Mouse (Mus musculus) hindbrain, embryonic 15.5 days (tissue): Measurements from ENCODE around the gene Rhpn2. TPM values are rescaled to one million over a fixed set of nuclear protein-coding genes. Genes with fewer than 3 reads are reported as not detected.
"Not testable (repeated sequence)": the region's sequence is repeated elsewhere in the genome, so short reads cannot be mapped to it uniquely, and the experiment has no call there.

Experiments
- ATAC-seq: fragments of 200-750 bp; cut with Nextera tagmentation; 2 replicates; pipeline ENCODE4 v1.8.0; 2017; ENCODE audit warnings: low read depth, moderate number of reproducible peaks, moderate TSS enrichment; ENCODE audit not compliant: low FRiP score
- H3K27ac ChIP-seq: fragments of 300-500 bp; sonication (generic); replicated peaks from 2 replicates; pipeline ENCODE4 v1.5.1; 2015; ENCODE audit warnings: mild to moderate bottlenecking, inconsistent platforms
- H3K27me3 ChIP-seq: fragments of 300-500 bp; sonication (generic); 2 replicates; pipeline ENCODE4 v1.6.1; 2015; ENCODE audit warnings: control low read depth, inconsistent platforms
- H3K36me3 ChIP-seq: fragments of 300-500 bp; sonication (generic); 2 replicates; pipeline ENCODE4 v1.6.1; 2015; ENCODE audit warnings: control low read depth, inconsistent platforms
- H3K4me1 ChIP-seq: fragments of 300-500 bp; sonication (generic); replicated peaks from 2 replicates; pipeline ENCODE4 v1.6.1; 2015; ENCODE audit warnings: control low read depth, inconsistent platforms
- H3K4me2 ChIP-seq: fragments of 300-500 bp; sonication (generic); 2 replicates; pipeline ENCODE4 v1.6.1; 2015; ENCODE audit warnings: moderate library complexity, mild to moderate bottlenecking, inconsistent platforms
- H3K4me3 ChIP-seq: fragments of 300-500 bp; sonication (generic); 2 replicates; pipeline ENCODE4 v1.5.1; 2015; ENCODE audit warnings: mild to moderate bottlenecking, inconsistent platforms
- H3K9ac ChIP-seq: fragments of 300-500 bp; sonication (generic); 2 replicates; pipeline ENCODE4 v1.6.1; 2015; ENCODE audit warnings: inconsistent platforms
- H3K9me3 ChIP-seq: fragments of 300-500 bp; sonication (generic); 2 replicates; pipeline ENCODE4 v1.6.1; 2016; ENCODE audit warnings: control low read depth, inconsistent platforms
- WGBS: fragments of 180-500 bp; shearing (Covaris S2); methylation state at CpG from one replicate; pipeline ENCODE4 v1.1.7; 2015; 5-methylcytosine and 5-hydroxymethylcytosine counted together
- polyA plus RNA-seq: library from polyadenylated mRNA; unstranded; fragments of >200 nt; fragmentation: Nextera tagmentation; extraction: Ambion mirVana; gene quantifications from 2 replicates; pipeline ENCODE4 v1.2.1, GENCODE M21; 2015

Gene Rhpn2
- polyA plus RNA-seq = 2.8 and 3.7 TPM in 2 replicates

DNA sequence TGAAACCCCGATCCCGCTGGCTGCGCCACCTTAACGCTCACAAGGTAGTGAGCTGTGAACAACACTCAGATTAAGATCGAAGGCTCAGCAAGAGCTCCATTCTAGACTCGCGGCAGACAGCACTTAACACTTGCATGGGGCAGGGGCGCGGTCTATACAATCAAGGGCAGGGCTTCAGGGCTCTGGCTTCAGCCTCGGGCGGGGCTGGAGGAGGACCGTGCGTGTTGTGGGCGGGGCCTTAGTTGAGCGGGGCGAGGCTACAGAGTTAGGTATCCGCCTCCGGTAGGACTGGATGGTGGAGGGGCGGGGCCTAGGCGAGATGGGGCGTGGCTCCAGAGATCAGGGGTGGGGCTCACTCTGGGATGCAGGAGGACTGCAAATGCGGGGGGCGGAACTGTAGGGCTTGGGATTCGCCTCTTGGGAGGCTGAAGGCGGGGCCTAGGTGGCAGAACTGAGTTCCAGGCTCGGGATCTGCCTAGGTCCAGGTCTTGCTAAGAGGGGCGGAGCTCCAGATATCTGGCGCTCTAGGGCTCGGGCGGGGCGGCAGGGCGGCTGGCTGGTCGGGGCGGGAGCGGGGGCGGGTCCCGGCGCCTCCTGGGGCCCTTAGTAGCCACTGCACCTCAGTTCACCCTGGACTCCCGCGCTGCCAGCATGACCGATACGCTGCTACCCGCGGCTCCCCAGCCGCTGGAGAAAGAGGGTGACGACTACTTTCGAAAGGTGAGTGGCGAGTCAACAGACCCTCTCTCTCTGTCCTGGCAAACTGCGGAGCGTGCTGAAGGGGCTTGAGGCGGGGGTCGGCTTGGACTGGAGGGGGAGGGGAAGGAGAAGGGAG, at the start of gene Rhpn2:
Rhpn2 (plus strand) TSS at position 479 of the 835 bp plus-strand sequence.
- peak; percentile 98 for ATAC-seq
- Histone ChIP-seq H3K9ac (peak within 1 kb of the TSS; percentile 52), H3K4me2 (peak within 1 kb of the TSS; percentile 100), H3K9me3 (no peaks in the 10 kb centered on the region), H3K4me3 (peak within 1 kb of the TSS; percentile 62), H3K27ac (peak within 1 kb of the TSS; percentile 66), H3K36me3 (no peaks in the 10 kb centered on the region), H3K4me1 (peaks cover 20% of the 10 kb centered on the region), H3K27me3 (peaks cover 17% of the 10 kb centered on the region)
- under 1% methylated on average over 50 of the region's 52 CpGs for WGBS

GRCm38 (mm10) chr7:35293464-35293863, 40.5 kb upstream of the Rhpn2 start:
- Histone ChIP-seq H3K27ac (no peak overlapping the region), H3K9ac (no peak overlapping the region), H3K4me3 (no peak overlapping the region), H3K27me3 (no peaks in the 10 kb centered on the region), H3K4me1 (no peaks in the 10 kb centered on the region), H3K4me2 (no peak overlapping the region), H3K36me3 (peaks cover 89% of the 10 kb centered on the region), H3K9me3 (no peaks in the 10 kb centered on the region)
- ATAC-seq = no peak
- 93% methylated on average over 13 of the region's 13 CpGs for WGBS

DNA sequence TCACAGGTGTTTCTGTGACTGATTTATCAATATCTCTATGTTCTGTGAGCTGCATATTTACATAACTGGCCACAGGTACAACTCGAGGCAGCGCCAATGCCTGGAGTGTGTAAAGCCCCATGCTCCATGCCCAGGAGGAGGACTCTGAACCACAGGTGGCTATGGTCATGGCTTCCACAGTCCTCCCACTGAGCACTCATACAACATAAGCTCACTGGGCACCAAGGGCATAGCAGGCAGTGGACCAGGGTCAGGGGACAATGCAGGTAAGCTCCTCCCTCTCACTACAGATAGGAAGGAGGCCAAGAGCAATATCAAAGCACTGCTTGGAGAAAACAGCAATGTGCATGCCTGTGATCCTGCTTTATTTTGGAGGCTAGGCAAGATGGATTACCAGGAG, 38.3 kb upstream of the Rhpn2 start:
- Histone ChIP-seq H3K27me3 (no peaks in the 10 kb centered on the region), H3K27ac (no peak overlapping the region), H3K4me1 (no peaks in the 10 kb centered on the region), H3K36me3 (peaks cover 83% of the 10 kb centered on the region), H3K9ac (no peak overlapping the region), H3K4me3 (no peak overlapping the region), H3K9me3 (no peaks in the 10 kb centered on the region), H3K4me2 (no peak overlapping the region)
- WGBS = 94% methylated on average over 2 of the region's 2 CpGs
- ATAC-seq = no peak

DNA sequence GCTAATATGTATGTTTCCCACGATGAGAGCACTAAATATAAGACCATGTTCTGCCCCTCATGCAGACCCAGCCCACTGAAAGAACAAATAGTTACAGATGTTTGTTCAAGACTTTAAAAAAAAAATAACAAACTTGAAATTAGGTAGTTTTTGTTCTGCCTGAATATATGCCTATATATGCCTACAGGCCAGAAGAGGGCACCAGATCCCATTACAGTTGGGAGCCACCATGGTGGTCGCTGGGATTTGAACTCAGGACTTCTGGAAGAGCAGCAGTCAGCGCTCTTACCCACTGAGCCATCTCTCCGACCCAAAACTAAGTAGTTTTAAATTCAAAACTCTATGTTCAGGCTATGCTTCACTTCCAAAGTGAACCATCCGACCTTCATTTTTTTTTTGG, 36.1 kb upstream of the Rhpn2 start:
- Histone ChIP-seq H3K4me2 (no peak overlapping the region), H3K4me1 (no peaks in the 10 kb centered on the region), H3K9me3 (no peaks in the 10 kb centered on the region), H3K4me3 (no peak overlapping the region), H3K36me3 (peaks cover 83% of the 10 kb centered on the region), H3K27me3 (no peaks in the 10 kb centered on the region), H3K9ac (no peak overlapping the region), H3K27ac (no peak overlapping the region)
- no peak for ATAC-seq
- WGBS = 96% methylated on average over 5 of the region's 5 CpGs

- Histone ChIP-seq H3K27me3 (no peaks in the 10 kb centered on the region), H3K9me3 (no peaks in the 10 kb centered on the region), H3K4me2 (no peak overlapping the region), H3K4me1 (no peaks in the 10 kb centered on the region), H3K4me3 (no peak overlapping the region), H3K36me3 (peaks cover 76% of the 10 kb centered on the region), H3K9ac (no peak overlapping the region), H3K27ac (no peak overlapping the region)
- WGBS = 52% methylated on average over 8 of the region's 8 CpGs
- no peak for ATAC-seq
Measured at GRCm38 (mm10) chr7:35299656-35300055, 34.3 kb upstream of the Rhpn2 start.

- H3K9me3 ChIP-seq = no peaks in the 10 kb centered on the region
- peaks cover 76% of the 10 kb centered on the region for H3K36me3 ChIP-seq
- no peak overlapping the region for H3K4me2 ChIP-seq
- H3K4me3 ChIP-seq = no peak overlapping the region
- no peaks in the 10 kb centered on the region for H3K4me1 ChIP-seq
- no peak overlapping the region for H3K27ac ChIP-seq
- no peak for ATAC-seq
- H3K27me3 ChIP-seq = no peaks in the 10 kb centered on the region
- no peak overlapping the region for H3K9ac ChIP-seq
Measured at GRCm38 (mm10) chr7:35300792-35301191, 33.2 kb upstream of the Rhpn2 start.

- no peaks in the 10 kb centered on the region for H3K27me3 ChIP-seq
- no peak overlapping the region for H3K9ac ChIP-seq
- H3K27ac ChIP-seq = no peak overlapping the region
- no peaks in the 10 kb centered on the region for H3K4me1 ChIP-seq
- no peak overlapping the region for H3K4me3 ChIP-seq
- 97% methylated on average over 3 of the region's 3 CpGs for WGBS
- no peaks in the 10 kb centered on the region for H3K9me3 ChIP-seq
- H3K4me2 ChIP-seq = no peak overlapping the region
- peaks cover 44% of the 10 kb centered on the region for H3K36me3 ChIP-seq
- no peak for ATAC-seq
Measured at GRCm38 (mm10) chr7:35311214-35311613, 22.8 kb upstream of the Rhpn2 start.

GRCm38 (mm10) chr7:35314156-35314555, 19.8 kb upstream of the Rhpn2 start:
- Histone ChIP-seq H3K27ac (no peak overlapping the region), H3K36me3 (peaks cover 16% of the 10 kb centered on the region), H3K27me3 (no peaks in the 10 kb centered on the region), H3K4me1 (peaks cover 14% of the 10 kb centered on the region), H3K4me2 (no peak overlapping the region), H3K4me3 (no peak overlapping the region), H3K9ac (no peak overlapping the region), H3K9me3 (no peaks in the 10 kb centered on the region)
- ATAC-seq = no peak

DNA sequence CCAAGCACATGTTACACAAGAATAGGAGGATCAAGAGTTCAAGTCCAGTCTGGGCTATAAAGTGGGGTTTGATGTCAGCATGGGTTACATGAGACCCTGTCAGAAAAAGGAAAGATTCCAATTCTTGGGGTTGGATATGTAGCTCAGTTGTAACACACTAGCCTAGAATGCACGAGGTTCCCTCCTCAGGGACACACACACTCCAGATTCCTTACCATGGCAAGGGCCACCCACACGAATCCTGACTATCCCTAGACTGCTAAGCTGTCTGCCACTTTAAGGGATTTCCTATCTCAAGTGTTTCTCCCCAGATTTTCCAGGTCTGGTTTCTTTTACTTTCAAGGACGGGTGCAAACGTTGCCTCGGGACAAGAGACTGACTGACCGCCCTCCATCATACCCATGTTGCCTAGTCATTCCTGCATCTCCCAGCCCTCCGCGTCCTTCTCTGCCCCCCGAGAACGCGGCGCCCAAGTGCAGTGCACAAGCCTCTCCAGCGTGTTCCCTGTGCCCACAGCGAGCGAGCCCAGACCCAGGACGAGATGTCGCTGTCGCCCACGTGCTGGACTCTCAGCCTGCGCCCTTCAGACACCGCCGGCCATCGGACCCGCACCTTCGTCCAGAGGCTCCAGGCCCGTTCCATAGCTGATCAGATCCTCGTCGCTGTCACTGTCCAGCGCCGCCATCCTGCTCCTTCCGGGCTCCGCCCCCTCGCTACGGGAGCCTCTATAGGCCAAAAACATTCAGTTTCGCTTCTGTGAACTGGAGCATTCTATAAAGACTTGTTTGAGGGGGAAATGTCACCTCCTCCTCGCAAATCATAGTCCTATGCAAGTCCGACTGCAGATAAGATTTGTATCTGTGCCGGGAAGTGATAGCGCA, 16.0 kb upstream of the Rhpn2 start, which contains the start of gene Gpatch1:
Gpatch1 (minus strand) TSS at position 712 of the 881 bp plus-strand sequence.
- no peaks in the 10 kb centered on the region for H3K9me3 ChIP-seq
- peak; percentile 87 for ATAC-seq
- H3K4me2 ChIP-seq = peak within 1 kb of the TSS; percentile 76
- H3K27me3 ChIP-seq = no peaks in the 10 kb centered on the region
- H3K4me3 ChIP-seq = peak within 1 kb of the TSS; percentile 58
- peak within 1 kb of the TSS; percentile 76 for H3K27ac ChIP-seq
- peak within 1 kb of the TSS; percentile 61 for H3K9ac ChIP-seq
- no peaks in the 10 kb centered on the region for H3K36me3 ChIP-seq
- peaks cover 18% of the 10 kb centered on the region for H3K4me1 ChIP-seq
- 1% methylated on average over 39 of the region's 39 CpGs for WGBS

GRCm38 (mm10) chr7:35319221-35319620, 14.7 kb upstream of the Rhpn2 start:
- H3K4me3 ChIP-seq, H3K9ac ChIP-seq, ATAC-seq, H3K27ac ChIP-seq, H3K4me2 ChIP-seq, H3K36me3 ChIP-seq, H3K27me3 ChIP-seq, H3K9me3 ChIP-seq: not testable (repeated sequence)
- 83% methylated on average over 3 of the region's 3 CpGs for WGBS
- H3K4me1 ChIP-seq = peaks cover 21% of the 10 kb centered on the region

DNA sequence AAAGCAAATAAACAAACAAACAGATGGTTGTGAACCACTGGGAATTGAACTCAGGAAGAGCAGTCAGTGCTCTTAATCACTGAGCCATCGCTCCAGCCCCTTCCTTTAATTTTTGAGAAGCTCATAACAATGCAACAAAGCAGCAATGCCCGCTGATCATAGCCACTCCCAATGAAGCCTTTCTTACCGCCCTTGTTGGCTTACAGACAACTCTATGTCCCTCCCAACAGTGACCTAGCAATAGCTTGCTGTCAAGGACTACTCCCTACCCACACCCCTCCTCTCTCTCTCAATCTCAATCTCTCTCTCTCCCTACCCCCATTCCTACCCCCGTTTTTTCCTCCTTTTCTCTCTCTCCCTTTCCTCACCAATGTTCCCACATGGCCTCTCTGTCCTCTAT, 14.2 kb upstream of the Rhpn2 start:
- peaks cover 21% of the 10 kb centered on the region for H3K4me1 ChIP-seq
- H3K27ac ChIP-seq = no peak overlapping the region
- H3K27me3 ChIP-seq = no peaks in the 10 kb centered on the region
- no peak overlapping the region for H3K4me3 ChIP-seq
- no peak overlapping the region for H3K9ac ChIP-seq
- H3K36me3 ChIP-seq = no peaks in the 10 kb centered on the region
- no peak overlapping the region for H3K4me2 ChIP-seq
- 75% methylated on average over 4 of the region's 4 CpGs for WGBS
- no peak for ATAC-seq
- no peaks in the 10 kb centered on the region for H3K9me3 ChIP-seq

DNA sequence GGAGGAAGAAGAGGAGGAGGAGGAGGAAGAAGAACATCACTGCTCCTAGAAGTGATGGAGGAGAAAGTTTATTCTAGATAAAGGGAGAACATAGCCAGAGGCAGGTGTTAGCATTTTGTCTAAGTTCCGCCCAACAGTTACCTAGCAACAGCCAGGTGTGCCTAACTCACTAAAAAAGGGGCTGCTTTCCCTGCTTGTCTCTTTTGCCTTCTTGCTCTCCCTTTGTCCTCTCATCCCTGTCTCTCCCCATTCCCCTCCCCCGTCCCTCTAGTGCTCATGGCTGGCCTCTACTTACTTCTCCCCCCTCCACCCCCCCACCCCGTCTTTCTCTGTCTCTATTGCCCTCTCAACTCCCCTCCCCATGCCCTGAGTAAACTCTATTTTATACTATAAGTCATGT, 11.8 kb upstream of the Rhpn2 start:
- Histone ChIP-seq H3K4me1 (peaks cover 12% of the 10 kb centered on the region), H3K27ac (no peak overlapping the region), H3K4me3 (no peak overlapping the region), H3K9me3 (no peaks in the 10 kb centered on the region), H3K27me3 (no peaks in the 10 kb centered on the region), H3K36me3 (no peaks in the 10 kb centered on the region), H3K4me2 (no peak overlapping the region), H3K9ac (no peak overlapping the region)
- ATAC-seq = no peak
- WGBS = 40% methylated on average over 3 of the region's 3 CpGs
